ENCODE assay signal across 13 mouse cellular contexts in the genomic region with DNA sequence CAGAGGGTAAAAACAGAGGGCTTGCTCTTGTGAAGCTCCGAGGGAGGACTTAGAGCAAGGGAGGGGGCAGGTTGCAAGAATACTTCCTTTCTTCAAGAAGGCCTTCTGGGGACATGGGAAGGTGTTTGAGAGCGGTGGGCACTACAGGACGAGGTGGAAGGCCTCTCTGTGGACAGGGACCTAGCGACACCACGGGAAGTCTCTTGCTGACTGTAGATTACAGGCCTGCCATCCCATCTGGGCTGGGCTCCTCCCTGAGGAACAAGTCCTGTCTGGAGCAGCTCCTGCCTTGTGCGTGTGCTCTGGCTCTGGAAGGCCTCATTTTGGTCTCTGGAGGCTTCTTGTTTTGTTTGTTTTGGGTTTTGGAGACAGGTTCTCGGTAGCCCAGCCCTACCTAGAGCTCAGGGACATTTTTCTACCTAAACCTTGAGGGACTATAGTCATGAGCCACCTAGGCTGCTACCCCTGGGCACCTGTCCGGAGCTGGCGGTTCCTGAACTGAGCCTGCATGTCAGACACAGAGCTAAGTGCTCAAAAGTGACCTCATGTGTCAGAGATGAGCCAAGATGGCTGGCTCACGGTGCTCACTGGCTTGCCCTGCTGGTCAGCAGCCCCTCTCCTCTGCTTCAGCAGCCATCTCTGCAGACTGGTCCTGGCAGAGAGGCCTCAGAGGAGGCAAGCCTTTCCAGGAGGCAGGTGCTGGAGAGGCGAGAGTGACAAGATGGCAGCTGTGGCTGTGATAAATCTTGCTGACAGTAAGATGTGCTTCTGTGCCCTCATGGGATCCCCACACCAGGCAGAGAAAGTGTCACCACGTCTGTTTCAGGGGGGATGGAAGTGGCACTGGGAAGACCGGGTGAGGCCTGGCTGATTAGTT. TPM values are rescaled to one million over a fixed set of nuclear protein-coding genes. Genes with fewer than 3 reads are reported as not detected.
DNase-seq lines count a peak whose midpoint lies in the region; ATAC-seq and TF ChIP-seq lines count a peak whose summit lies in the region.
"Had no signal": no experiment of that assay in that cellular context is flagged by ENCODE, and none has a peak within 500 bp of the region (broad histone marks: within the 10 kb centered on the region; RNA-seq: fewer than 3 reads in every experiment).

No protein-coding gene starts in this region.

- H3K9ac ChIP-seq in lung, embryonic 16.5 days (ENCODE audit: low read length), result peak overlapping the region; percentile 9; the same call in 1 of the 2 replicates
- no peak overlapping the region for H3K9ac ChIP-seq in limb, embryonic 11.5 days (ENCODE audit: low read length)
- H3K9ac ChIP-seq in stomach, embryonic 16.5 days (ENCODE audit: low read length), result no peak overlapping the region
- H3K9ac ChIP-seq: forebrain, embryonic 12.5 days had no signal

- no peaks in the 10 kb centered on the region for H3K9me3 ChIP-seq in lung, embryonic 16.5 days (ENCODE audit: control insufficient read depth, low read length)
- H3K9me3 ChIP-seq in limb, embryonic 11.5 days (ENCODE audit: control insufficient read depth, low read length), result no peaks in the 10 kb centered on the region
- H3K9me3 ChIP-seq in stomach, embryonic 16.5 days (replicated peaks; ENCODE audit: control insufficient read depth, low read length), result no peaks in the 10 kb centered on the region
- H3K9me3 ChIP-seq: forebrain, embryonic 12.5 days; megakaryocyte, embryonic 14.5 days had no signal

- TF ChIP-seq CTCF in lung, adult 2 months (IDR thresholded peaks at IDR 0.05; ENCODE audit: insufficient read depth, low read length), result no peak

- peaks cover 2% of the 10 kb centered on the region for H3K36me3 ChIP-seq in lung, embryonic 16.5 days (ENCODE audit: control insufficient read depth, insufficient read depth, low read length)
- no peaks in the 10 kb centered on the region; the same call in 1 of the 2 replicates for H3K36me3 ChIP-seq in limb, embryonic 11.5 days (ENCODE audit: control insufficient read depth, insufficient read depth, low read length)
- peaks cover 7% of the 10 kb centered on the region; the same call in 1 of the 2 replicates for H3K36me3 ChIP-seq in stomach, embryonic 16.5 days (ENCODE audit: control insufficient read depth, insufficient read depth, low read length)
- H3K36me3 ChIP-seq: forebrain, embryonic 12.5 days had no signal

- intact Hi-C loops in gastrocnemius, postnatal 14 days (cut with DNase I; ENCODE audit: low total_unique reads), result no loop called here

- no peak for ATAC-seq in lung, embryonic 16.5 days (ENCODE audit: low read depth)
- no peak for ATAC-seq in limb, embryonic 11.5 days (ENCODE audit: insufficient number of reproducible peaks, low FRiP score, low TSS enrichment, low read depth)
- no peak for ATAC-seq in stomach, embryonic 16.5 days (ENCODE audit: insufficient read depth, low FRiP score)
- no peak for ATAC-seq in activated CD4-positive, CD25-positive, alpha-beta regulatory T cell, adult 4 months

- H3K4me1 ChIP-seq in lung, embryonic 16.5 days (replicated peaks; ENCODE audit: control insufficient read depth, insufficient read depth, low read length), result peaks cover 3% of the 10 kb centered on the region
- 0 out of 2 replicates have a peak, but pooled peaks cover 2% of the 10 kb centered on the region for H3K4me1 ChIP-seq in lung, adult 2 months (ENCODE audit: control insufficient read depth, insufficient read depth, low read length)
- H3K4me1 ChIP-seq in limb, embryonic 11.5 days (ENCODE audit: control insufficient read depth, insufficient read depth, low read length), result no peaks in the 10 kb centered on the region
- H3K4me1 ChIP-seq in stomach, embryonic 16.5 days (ENCODE audit: control insufficient read depth, insufficient read depth, low read length), result peaks cover 3% of the 10 kb centered on the region; the same call in 1 of the 2 replicates
- H3K4me1 ChIP-seq: forebrain, embryonic 12.5 days had no signal

- no peak overlapping the region for H3K4me3 ChIP-seq in lung, embryonic 16.5 days (ENCODE audit: low read length)
- no peak overlapping the region for H3K4me3 ChIP-seq in lung, adult 2 months (replicated peaks; ENCODE audit: extremely low read depth, low read depth, low read length)
- no peak overlapping the region for H3K4me3 ChIP-seq in limb, embryonic 11.5 days (ENCODE audit: low read depth, low read length)
- no peak overlapping the region for H3K4me3 ChIP-seq in stomach, embryonic 16.5 days (replicated peaks; ENCODE audit: low read length)
- H3K4me3 ChIP-seq: forebrain, embryonic 12.5 days; megakaryocyte, embryonic 14.5 days had no signal

- TF ChIP-seq POLR2A in lung, adult 2 months (IDR thresholded peaks at IDR 0.05; ENCODE audit: borderline replicate concordance, extremely low read depth, low read depth, low read length), result no peak

- WGBS in lung, embryonic 16.5 days, result 59% methylated on average over 13 of the region's 13 CpGs
- 69% methylated on average over 13 of the region's 13 CpGs for WGBS in lung, adult 2 months
- 72% methylated on average over 13 of the region's 13 CpGs for whole genome bisulfite sequencing in limb, embryonic 11.5 days
- WGBS in stomach, embryonic 16.5 days, result 65% methylated on average over 13 of the region's 13 CpGs

- H3K27me3 ChIP-seq in lung, embryonic 16.5 days (ENCODE audit: control insufficient read depth, insufficient read depth, low read depth, low read length), result no peaks in the 10 kb centered on the region
- H3K27me3 ChIP-seq in limb, embryonic 11.5 days (ENCODE audit: control insufficient read depth, insufficient read depth, low read length), result no peaks in the 10 kb centered on the region
- no peaks in the 10 kb centered on the region for H3K27me3 ChIP-seq in stomach, embryonic 16.5 days (ENCODE audit: control insufficient read depth, insufficient read depth, low read length)
- H3K27me3 ChIP-seq: forebrain, embryonic 12.5 days; megakaryocyte, embryonic 14.5 days had no signal

- H3K27ac ChIP-seq in lung, embryonic 16.5 days (ENCODE audit: low read length), result no peak overlapping the region
- H3K27ac ChIP-seq in limb, embryonic 11.5 days (replicated peaks; ENCODE audit: low read depth, low read length), result 0 out of 2 replicates have a peak overlapping the region, but pooled peaks have one; percentile 4
- H3K27ac ChIP-seq in stomach, embryonic 16.5 days (ENCODE audit: low read length), result peak overlapping the region; percentile 47; the same call in 1 of the 2 replicates
- H3K27ac ChIP-seq: forebrain, embryonic 12.5 days had no signal

- no peak overlapping the region for H3K4me2 ChIP-seq in lung, embryonic 16.5 days (ENCODE audit: low read depth, low read length)
- no peak overlapping the region for H3K4me2 ChIP-seq in limb, embryonic 11.5 days (ENCODE audit: low read depth, severe bottlenecking)
- no peak overlapping the region for H3K4me2 ChIP-seq in stomach, embryonic 16.5 days (ENCODE audit: low read depth, low read length)
- H3K4me2 ChIP-seq: forebrain, embryonic 12.5 days had no signal

- peak; percentile 41 for DNase-seq in gastrocnemius, postnatal 14 days
- DNase-seq in gastrocnemius, postnatal 4 days (ENCODE audit: low spot score in 2 of 2), result no peak
- DNase-seq in lung, adult 2 months, result no peak
- no peak for DNase-seq in limb, embryonic 11.5 days (ENCODE audit: low spot score)
- DNase-seq in kidney, postnatal 36 days, result no peak
- DNase-seq: cerebellum, adult 8-10 months; gastrocnemius, postnatal 25 days; kidney, adult 18-20 months had no signal

RNA-seq across cellular contexts. Expression of a gene that starts 17.7 kb away (rescaled TPM):
- 1 to 10 TPM; 3.5 to 4.2 TPM for total RNA-seq in gastrocnemius, postnatal 14 days (2021)
- total RNA-seq in gastrocnemius, postnatal 4 days (2021), result 1 to 10 TPM; 8.2 to 8.9 TPM
- polyA plus RNA-seq in lung, embryonic 16.5 days (2015; fragmentation: Nextera tagmentation; extraction: Ambion mirVana), result 1.1 and 1.5 TPM in 2 replicates
- polyA plus RNA-seq in lung, adult 2 months (2012; rRNA removed), result 12.6 and 22.5 TPM in 2 replicates
- 7.1 and 9.7 TPM in 2 replicates for polyA plus RNA-seq in limb, embryonic 11.5 days (2014; fragmentation: Nextera tagmentation; extraction: Ambion mirVana)
- 0.56 and 0.83 TPM in 2 replicates for polyA plus RNA-seq in stomach, embryonic 16.5 days (2015; fragmentation: Nextera tagmentation; extraction: Ambion mirVana)
- polyA plus RNA-seq in activated CD4-positive, CD25-positive, alpha-beta regulatory T cell, adult 4 months (2017; shearing (Covaris generic)), result under 1 TPM in 1 of 2 experiments, not detected in 1; 0.16 TPM

RNA-seq across cellular contexts. Expression of a gene that starts 40.5 kb away (rescaled TPM):
- total RNA-seq in gastrocnemius, postnatal 14 days (2021), result 10 to 100 TPM; 71.1 to 80.7 TPM
- total RNA-seq in gastrocnemius, postnatal 4 days (2021), result 100 to 1,000 TPM; 122 to 132 TPM
- polyA plus RNA-seq in lung, embryonic 16.5 days (2015; fragmentation: Nextera tagmentation; extraction: Ambion mirVana), result 163 TPM in 2 replicates
- polyA plus RNA-seq in lung, adult 2 months (2012; rRNA removed), result 131 and 136 TPM in 2 replicates
- polyA plus RNA-seq in limb, embryonic 11.5 days (2014; fragmentation: Nextera tagmentation; extraction: Ambion mirVana), result 74.4 and 83.3 TPM in 2 replicates
- polyA plus RNA-seq in stomach, embryonic 16.5 days (2015; fragmentation: Nextera tagmentation; extraction: Ambion mirVana), result 138 and 146 TPM in 2 replicates
- 10 to 100 TPM; 46.4 to 73.2 TPM for polyA plus RNA-seq in activated CD4-positive, CD25-positive, alpha-beta regulatory T cell, adult 4 months (2017; shearing (Covaris generic))

RNA-seq across cellular contexts. Expression of a gene that starts 40.7 kb away (rescaled TPM):
- 100 to 1,000 TPM; 251 to 325 TPM for total RNA-seq in gastrocnemius, postnatal 14 days (2021)
- total RNA-seq in gastrocnemius, postnatal 4 days (2021), result 100 to 1,000 TPM; 229 to 241 TPM
- 39.3 and 42.4 TPM in 2 replicates for polyA plus RNA-seq in lung, embryonic 16.5 days (2015; fragmentation: Nextera tagmentation; extraction: Ambion mirVana)
- polyA plus RNA-seq in lung, adult 2 months (2012; rRNA removed), result 89.2 and 103 TPM in 2 replicates
- 25.6 and 27.9 TPM in 2 replicates for polyA plus RNA-seq in limb, embryonic 11.5 days (2014; fragmentation: Nextera tagmentation; extraction: Ambion mirVana)
- 27.7 and 29.0 TPM in 2 replicates for polyA plus RNA-seq in stomach, embryonic 16.5 days (2015; fragmentation: Nextera tagmentation; extraction: Ambion mirVana)
- 1 to 10 TPM; 2.9 to 3.5 TPM for polyA plus RNA-seq in activated CD4-positive, CD25-positive, alpha-beta regulatory T cell, adult 4 months (2017; shearing (Covaris generic))
